Mouse (Mus musculus): ENCODE results near the gene Pard3b. TPM values are rescaled to one million over a fixed set of nuclear protein-coding genes. Genes with fewer than 3 reads are reported as not detected.

The Pard3b gene
- polyA plus RNA-seq, 1 experiment: not detected

DNA sequence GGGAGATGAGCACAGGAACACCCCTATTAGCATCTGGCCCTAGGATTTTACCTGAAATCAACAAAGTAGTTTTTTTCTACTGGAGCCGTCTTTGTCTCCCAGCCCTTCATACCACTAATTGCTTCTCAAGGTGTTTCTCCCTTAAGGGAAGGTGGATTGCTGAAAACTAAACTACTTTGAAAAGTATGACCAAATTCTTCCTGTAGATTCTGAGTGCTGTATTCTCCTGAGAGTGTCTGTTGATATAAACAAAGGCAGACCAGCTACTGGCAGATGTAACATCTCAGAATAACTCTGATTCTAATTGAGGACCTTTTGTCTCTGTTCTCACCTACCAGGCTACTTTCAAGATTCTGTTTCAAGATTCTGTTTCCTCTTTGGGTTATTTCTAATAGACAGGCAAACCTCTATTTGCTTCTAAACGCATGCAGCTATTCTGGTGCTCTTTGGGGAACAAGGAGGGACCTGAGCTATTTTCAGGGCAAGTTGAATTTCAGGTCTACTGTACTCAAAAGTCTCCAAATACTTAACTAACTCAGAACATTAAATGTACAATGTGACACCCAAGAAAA, 563.1 kb downstream of the Pard3b start:
- TF ChIP-seq GATA1 (IDR thresholded peaks at IDR 0.05; ENCODE audit: low read length): no peak

DNA sequence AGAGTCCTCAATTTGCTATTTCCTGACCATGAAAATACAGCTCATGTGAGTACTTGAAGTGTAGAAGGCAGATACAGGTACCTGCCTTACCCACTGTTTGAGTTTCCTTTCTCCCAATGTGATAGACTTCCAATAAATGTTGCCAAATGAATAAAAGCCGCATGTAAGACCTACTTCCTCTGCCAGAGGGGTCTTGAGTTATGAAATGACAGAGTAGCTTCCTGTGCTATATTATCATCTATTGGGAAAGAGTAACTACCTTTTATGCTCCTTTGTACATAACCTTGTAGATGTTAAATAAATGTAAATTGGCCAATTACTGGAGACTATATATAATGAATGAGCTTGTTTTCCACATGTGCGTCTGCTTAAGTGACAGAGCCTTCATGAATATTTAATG, 574.7 kb downstream of the Pard3b start:
- no peak for TF ChIP-seq GATA1 (IDR thresholded peaks at IDR 0.05; ENCODE audit: low read length)

DNA sequence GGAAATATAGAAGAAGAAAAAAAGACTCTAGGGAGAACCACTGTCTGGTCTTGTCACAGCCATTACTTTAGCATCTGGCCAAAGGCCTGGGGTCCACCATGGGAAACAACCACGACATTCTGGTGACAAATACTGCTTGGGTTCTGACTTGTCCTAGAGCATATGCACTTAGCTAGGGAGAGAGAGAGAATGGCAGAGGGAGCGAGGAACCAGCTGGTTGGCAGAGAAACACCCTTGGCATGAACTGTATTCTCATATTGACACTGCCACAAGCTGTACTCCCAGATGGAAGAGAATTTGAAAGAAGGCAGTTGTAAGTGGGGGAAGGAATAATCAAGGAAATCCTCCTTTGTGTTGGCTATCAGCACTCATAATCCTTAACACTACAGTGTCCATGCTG, 577.2 kb downstream of the Pard3b start:
- TF ChIP-seq GATA1 (IDR thresholded peaks at IDR 0.05; ENCODE audit: low read length): no peak

DNA sequence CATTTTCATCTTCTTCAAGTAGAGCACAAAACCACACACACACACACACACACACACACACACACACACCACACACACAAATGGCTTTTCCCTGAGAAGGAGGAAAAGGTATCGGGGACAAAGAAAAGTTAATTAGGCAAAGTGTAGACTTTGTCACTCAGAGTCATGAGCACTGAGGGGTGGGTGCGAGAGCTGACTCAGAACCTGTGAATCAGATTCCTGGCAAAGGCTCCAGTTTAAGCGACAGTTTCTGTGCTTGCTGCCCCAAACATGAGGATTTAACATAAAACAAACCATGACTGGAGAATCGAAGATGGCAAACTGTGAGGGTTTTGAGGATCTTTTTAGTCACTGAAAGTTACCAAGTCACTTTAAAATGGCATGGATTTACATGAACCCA, 577.9 kb downstream of the Pard3b start:
- TF ChIP-seq GATA1 (IDR thresholded peaks at IDR 0.05; ENCODE audit: low read length): no peak

DNA sequence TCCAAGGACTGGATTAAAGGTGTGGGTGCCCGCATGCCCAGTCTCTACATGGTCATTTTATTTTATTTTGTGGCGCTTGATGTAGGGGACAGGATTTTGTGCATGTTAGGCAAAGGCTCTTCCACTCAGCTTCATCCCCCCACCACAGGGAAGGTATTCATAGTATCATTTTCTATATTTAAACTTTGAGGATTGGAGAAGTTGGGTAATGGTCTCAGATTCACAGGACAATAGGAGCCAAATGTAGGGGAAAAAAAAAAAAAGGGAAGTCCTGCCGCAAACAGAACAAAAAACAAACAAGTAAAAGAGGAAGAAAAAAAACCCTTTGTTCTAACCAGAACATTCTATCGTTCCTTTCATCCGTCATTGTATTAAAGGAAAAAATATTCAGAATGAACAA, 590.5 kb downstream of the Pard3b start:
- no peak for TF ChIP-seq GATA1 (IDR thresholded peaks at IDR 0.05; ENCODE audit: low read length)

DNA sequence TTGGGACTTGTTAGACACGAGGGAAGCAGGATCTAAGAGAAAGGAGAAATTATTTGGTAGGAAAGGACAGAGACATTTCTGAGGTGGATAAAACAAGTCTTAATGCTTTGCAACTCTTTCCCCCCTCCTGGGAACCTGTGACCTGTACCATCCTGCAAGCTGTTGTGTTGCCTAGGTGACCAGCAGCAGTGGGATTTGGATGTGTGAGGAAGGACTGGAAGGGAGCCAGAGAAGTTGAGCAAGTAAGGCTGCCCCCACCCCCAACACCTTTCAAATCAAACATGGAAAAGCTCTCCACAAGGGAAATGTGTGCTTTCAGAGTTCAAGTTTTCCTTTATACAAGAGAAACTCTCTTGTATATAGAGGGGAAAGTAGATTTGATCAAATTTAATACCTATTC, 595.4 kb downstream of the Pard3b start:
- TF ChIP-seq GATA1 (IDR thresholded peaks at IDR 0.05; ENCODE audit: low read length): no peak

DNA sequence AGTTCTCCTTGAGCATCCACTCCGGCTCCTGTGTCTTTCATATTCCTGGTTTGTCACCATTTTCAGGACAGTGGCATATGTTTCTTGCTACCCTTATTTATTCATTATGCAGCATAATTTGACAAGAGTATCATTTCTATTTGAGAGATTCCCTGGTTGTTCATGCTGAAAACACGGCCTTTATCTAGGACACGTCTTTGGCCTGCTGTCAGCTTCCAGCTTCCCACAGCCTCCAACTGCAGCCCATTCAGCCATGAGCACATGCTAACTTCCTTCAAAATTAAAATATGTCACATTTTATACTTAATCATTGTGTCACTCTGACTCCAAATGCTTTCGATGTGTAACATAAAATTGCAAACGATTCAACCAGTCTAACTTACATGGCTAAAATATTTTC, 596.5 kb downstream of the Pard3b start:
- TF ChIP-seq GATA1 (IDR thresholded peaks at IDR 0.05; ENCODE audit: low read length): no peak

DNA sequence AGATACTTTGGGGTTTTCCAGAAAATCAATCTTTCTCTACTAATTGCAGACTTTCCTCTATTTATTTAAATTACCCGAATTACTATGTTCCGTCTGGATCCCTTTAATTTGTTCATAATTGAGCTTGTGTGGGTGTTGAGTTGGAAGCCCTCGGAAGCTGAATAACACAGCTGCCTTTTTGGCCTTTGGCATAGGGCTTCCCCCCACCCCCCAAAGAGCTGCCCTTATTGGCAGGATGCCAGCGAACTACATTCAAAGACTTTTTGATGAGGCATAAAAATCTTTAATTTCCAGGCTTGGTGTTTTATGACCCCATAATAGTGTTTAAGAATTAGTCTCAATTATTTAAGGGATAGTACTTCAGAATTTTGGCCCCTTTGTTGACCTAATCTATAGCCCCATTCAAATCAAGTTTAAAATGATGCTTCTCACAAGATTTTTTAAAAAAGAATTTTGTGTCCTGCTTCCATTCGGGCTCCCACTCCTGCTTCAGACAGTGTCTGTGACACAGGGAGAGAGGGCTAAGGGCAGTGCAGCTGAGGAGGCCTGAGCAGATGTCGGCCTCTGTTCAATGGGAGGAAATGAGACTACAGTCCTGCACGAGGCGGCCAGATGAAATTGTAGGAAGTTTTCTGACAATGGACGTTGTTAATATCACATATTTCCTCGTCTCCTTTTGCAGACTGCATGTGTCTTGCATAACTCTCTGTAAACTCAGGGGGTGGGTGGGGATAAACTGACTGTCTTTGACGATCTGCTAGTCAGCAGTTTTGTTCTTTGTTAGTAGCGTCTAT, 605.8 kb downstream of the Pard3b start:
- no peak for TF ChIP-seq GATA1 (IDR thresholded peaks at IDR 0.05; ENCODE audit: low read length)

DNA sequence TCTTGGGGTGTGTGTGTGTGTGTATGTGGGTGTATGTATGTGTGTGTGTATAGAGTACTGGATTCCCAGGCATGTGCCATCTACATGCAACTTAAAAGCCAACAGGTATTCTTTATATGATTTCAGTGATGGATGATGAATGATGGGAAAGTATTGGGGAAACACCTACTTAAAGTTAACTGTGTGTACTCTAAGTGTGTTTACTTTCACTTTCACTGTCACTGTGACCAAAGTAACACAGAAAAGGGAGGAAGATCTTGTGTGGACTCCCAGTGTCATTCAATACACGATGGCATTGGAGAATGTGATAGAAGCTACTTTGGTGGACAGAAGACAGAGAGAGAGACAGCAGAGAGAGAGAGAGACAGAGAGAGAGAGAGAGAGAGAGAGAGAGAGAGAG, 613.8 kb downstream of the Pard3b start:
- TF ChIP-seq GATA1 (IDR thresholded peaks at IDR 0.05; ENCODE audit: low read length): no peak

DNA sequence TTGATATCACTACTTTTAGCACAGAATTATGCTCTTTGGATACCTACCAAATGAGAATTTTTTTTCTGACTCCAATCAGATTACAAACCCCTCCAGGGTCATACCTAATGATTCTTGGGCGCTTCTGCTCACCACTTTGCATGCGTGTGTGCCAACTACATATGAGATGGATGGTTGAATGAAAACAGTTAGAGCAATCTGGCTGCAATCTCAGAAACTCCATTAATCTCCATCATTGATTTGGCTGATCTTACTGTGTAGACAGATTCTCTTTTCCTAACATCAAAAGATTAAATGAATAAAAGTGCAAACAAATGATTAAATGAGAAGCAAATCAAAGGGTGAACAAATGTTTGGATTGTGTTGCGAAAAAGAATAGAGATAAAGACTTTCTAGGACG, 615.7 kb downstream of the Pard3b start:
- TF ChIP-seq GATA1 (IDR thresholded peaks at IDR 0.05; ENCODE audit: low read length): no peak

DNA sequence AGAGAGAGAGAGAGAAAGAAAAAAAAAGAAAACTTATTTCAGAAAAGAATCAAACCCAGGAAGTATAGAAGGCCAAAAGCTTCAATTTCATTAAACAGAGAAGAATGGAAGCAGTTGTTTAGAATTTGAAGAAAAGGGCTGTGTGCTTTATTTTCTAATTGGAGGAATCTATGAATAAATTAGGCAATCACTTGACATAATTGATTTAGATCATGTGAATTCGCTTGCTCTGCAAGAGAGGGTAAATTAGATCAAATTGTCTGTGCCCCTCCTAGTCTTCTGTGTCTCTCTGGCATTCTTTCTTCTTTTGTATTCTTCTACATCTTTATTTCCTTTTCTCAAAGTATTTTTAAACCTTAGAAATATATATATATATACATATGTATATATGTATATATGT, 616.3 kb downstream of the Pard3b start:
- no peak for TF ChIP-seq GATA1 (IDR thresholded peaks at IDR 0.05; ENCODE audit: low read length)

DNA sequence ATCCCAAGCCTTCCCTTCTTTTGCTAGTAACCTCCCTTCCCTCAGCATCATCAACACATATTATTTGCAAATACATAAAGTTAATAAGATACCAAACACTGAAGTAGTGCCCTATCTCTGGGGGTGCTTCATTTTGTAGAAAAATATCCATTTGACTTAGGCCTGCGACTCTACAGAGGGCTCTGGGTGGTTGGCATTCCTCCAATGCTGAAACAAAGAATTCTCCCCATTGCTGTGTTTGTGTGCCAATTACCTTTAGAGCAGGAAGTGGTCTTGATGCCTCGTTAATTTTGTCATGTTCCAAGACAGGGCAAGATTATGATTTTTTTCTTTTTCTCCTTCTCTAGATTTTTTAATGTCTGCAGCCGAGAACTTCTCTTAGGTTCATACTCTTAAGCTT, 637.8 kb downstream of the Pard3b start:
- no peak for TF ChIP-seq GATA1 (IDR thresholded peaks at IDR 0.05; ENCODE audit: low read length)

DNA sequence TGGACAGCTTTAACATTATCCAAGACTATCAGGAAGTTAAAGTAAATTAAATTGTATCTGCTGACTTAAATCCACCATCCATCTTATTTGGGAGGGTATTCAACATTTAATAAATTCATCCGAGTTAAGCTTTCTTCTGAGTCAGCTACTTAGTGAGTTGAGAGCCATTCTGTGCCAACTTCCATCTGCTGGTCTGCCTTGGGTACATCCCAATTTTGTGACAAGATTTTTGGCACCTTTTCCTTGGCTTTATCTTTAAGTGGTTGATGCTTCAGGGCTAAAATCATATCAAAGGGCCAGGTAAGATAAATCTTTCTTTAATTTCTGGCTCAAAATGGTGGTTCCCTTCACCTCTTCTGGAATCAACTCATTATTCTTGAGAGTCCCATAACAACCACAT, 640.0 kb downstream of the Pard3b start:
- TF ChIP-seq GATA1 (IDR thresholded peaks at IDR 0.05; ENCODE audit: low read length): no peak

DNA sequence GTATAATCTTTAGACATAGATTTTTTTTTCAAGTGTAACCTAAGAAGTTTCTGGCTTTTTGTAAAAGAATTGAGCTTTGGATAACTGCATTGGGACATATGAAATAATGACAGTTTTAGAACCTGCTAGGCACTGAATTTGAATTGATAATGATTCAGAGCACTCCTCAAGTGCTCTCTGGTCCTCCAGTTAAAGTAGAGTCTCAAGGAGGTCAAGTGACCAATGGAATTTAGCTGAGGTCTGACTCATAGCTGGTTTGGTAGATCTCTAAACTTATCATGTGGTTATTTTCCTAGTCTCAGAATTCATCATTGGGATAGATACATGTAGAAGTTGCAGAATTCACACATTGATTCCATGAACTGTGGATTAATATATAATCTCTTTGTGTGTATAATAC, 642.0 kb downstream of the Pard3b start:
- no peak for TF ChIP-seq GATA1 (IDR thresholded peaks at IDR 0.05; ENCODE audit: low read length)

DNA sequence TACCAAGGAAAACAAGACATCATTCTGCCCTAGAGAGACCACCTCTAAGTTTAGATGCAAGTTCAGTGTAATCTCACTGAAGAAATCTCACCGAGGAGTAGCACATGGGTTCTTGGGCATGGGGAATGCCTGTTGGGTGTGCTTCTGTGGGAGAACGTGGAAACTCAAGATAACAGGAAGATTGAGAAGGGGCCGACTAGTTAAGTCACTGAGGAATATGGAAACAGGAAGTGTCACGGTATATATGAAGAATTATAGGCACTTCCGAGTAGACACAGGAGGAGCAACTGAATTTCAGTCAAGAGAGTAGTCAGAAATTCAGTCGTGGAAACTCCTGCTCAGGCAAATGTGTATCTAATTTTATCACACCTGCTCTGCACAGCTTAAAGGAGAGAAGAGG, 644.2 kb downstream of the Pard3b start:
- TF ChIP-seq GATA1 (IDR thresholded peaks at IDR 0.05; ENCODE audit: low read length): no peak

DNA sequence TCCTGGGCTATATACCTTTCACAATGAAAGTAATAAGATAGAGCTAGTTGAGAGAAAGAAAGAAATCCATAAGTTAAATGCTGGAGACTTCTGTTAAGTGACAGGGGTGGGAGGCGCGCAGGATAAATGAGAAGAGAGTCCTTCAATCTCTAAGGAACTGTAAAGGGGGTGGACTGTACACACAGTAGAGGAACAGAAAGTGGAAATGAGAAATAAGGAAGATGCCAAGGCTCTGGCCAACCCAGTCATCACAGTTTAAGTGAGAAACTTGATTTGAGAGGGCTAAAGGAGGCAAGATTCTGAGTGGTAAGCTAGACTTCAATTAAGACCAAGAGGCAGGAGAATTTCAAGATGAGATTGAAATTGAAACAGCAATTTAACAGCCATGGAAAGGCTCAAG, 645.0 kb downstream of the Pard3b start:
- TF ChIP-seq GATA1 (IDR thresholded peaks at IDR 0.05; ENCODE audit: low read length): no peak

DNA sequence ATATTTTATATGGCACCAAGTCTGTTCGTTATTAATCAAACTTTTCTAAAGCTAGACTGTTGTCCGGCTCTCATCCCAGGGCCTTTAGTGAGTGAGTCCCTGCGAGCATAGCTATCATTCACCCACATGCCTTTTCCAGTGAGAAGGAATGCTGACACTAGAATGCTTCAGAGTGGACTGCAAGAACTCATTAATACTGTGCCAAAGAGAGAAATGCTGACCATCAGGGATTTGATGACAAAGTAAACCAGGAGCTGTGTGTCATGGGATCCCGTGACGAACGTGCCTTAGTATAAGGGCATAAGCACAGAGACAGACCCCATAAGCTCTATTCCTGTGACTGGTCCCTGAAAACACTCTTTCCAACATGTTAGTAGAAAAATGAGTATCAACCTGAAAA, 670.8 kb downstream of the Pard3b start:
- no peak for TF ChIP-seq GATA1 (IDR thresholded peaks at IDR 0.05; ENCODE audit: low read length)

Measured in G1E-ER4 (cell line).